Mouse (Mus musculus) megakaryocyte, embryonic 14.5 days (primary cell): ENCODE results near the gene Lyl1.

ENCODE experiments used
- FLI1 ChIP-seq: IDR thresholded peaks from 2 replicates; pipeline ENCODE4 v1.6.1; 2012; ENCODE audit warnings: low read length, inconsistent platforms, mixed read lengths
- GATA1 ChIP-seq: IDR thresholded peaks from 3 replicates; pipeline ENCODE4 v1.6.1; 2012; ENCODE audit warnings: mixed read lengths, low read length, inconsistent platforms, borderline replicate concordance

GRCm38 (mm10) chr8:84723571-84723900 is 22.3 kb downstream of the Lyl1 start:
- TF ChIP-seq FLI1 (no peak), GATA1 (no peak)
